Mouse (Mus musculus) kidney, adult 18-20 months (tissue): Measurements from ENCODE around the gene Plin5.
A peak's percentile ranks its signal among the peaks of the same experiment; 100 is the strongest.
"Not testable (repeated sequence)": the region's sequence is repeated elsewhere in the genome, so short reads cannot be mapped to it uniquely, and the experiment has no call there.

Experiments
- DNase-seq: peaks from one replicate; pipeline ENCODE4 v3.0.0; 2021

Gene Plin5

GRCm38 (mm10) chr17:56106436-56106835, 11.0 kb downstream of the Plin5 start:
- not testable (repeated sequence) for DNase-seq

- not testable (repeated sequence) for DNase-seq
Measured at GRCm38 (mm10) chr17:56104821-56105220, 12.6 kb downstream of the Plin5 start.

DNA sequence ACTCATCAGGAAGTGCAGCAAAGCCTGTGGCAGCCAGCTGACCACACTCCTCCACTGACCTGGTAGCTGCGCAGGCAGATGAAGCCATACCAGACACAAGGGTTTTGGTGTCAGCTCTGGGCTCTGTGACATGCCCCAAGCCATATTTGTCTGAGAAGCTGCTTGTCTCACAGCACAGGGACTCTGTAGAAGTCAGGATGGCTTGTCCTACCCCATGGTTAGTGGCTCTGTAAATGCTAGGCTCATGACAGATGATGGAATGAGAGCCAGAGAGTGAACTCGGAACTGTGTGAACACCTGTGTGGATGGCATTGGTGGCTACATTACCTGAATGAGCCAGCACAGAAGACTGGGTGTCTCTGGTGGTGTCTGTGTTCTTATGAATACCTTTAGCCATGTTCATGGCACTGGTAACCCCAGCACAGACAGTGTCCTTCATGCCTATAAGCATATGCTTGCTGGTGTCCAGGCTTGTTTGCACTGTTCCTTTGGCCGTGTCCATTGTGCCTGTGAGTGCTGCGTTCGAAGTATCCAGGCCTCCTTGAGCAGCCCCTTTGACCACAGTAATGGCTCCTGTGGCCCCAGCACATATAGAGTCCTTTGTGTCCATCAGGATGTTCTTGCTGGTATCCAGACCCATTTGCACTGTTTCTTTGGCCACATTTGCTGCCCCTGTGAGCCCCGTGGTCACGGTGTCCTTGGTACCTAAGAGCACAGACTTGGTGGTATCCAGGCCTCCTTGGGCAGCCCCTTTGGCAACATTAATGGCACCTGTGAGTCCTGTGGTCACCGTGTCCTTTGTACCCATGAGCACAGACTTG, 13.7 kb downstream of the Plin5 start:
- DNase-seq = no peak

DNA sequence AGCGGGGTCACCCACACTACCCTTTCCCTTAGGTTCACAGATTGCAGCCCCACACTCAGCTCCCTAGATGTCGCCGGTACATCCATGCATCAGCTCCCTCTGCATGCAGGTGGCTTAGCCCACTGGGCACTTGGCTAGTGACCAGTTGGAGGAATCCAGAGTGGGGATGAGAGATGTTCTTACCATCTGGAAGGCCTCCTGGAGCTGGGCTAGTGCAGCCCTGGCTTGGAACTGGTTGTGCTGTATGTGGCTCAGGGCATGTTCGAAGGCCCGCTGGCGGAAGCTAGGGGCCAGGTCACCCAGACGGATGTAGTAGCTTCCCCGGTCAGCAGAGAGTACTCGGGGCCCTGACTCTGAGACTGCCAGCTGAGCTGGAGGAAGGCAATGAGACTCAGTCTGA, 14.5 kb downstream of the Plin5 start:
- DNase-seq = no peak

- no peak for DNase-seq
Measured at GRCm38 (mm10) chr17:56102158-56102557, 15.2 kb downstream of the Plin5 start.

- DNase-seq = no peak
Measured at GRCm38 (mm10) chr17:56100811-56101210, 16.6 kb downstream of the Plin5 start.

DNA sequence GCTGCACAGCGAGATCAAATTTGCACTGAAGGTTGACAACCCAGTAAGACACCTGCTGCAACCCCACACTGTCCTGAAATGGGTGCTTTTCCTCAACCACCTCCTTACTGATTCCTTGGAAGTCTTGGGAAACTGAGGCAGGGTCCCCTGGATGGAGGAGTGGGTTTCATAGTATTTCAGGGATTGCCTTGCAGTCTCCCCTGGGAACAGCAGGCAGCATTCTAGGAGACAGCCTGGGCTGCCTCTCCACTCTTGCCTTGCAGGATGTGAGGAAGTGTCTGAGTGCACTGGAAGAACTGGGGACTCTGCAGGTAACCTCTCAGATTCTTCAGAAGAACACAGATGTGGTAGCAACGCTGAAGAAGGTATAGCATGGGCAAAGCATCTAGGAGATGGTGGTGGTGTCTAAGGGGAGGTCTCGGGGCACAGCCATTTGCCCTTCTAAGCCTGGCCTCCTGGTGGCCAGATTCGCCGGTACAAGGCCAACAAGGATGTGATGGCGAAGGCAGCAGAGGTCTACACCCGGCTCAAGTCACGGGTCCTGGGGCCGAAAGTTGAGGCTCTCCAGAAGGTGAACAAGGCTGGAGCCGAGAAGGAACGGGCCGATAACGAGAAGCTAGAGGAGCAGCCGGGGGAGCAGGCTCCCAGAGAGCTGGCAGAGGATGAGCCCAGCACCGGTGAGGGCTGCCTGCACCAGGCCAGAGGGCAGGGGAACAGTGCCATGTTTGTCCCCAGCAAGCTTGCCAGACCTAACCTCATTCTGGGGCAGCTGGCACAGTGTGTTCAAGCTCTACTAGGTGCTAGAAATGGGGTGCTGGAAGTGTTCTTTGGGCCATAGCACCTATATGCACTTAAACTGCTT, 18.5 kb downstream of the Plin5 start:
- DNase-seq = no peak

- no peak for DNase-seq
Measured at GRCm38 (mm10) chr17:56098180-56098579, 19.2 kb downstream of the Plin5 start.

DNA sequence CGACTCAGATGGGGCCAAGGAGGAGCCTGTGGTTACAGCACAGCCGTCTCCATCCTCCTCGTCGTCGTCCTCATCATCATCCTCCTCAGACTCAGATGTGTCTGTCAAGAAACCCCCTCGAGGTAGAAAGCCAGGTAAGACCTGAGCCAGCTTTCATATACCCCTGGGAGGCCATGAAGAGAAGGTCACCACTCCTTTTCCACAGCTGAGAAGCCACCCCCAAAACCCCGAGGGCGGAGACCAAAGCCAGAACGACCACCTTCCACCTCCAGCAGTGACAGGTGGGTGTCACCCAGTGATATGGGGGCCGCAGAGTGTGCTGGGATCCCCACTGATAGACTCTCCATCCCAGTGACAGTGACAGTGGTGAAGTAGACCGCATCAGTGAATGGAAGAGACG, 20.5 kb downstream of the Plin5 start:
- no peak for DNase-seq

GRCm38 (mm10) chr17:56092794-56093193, 24.6 kb downstream of the Plin5 start:
- no peak for DNase-seq

DNA sequence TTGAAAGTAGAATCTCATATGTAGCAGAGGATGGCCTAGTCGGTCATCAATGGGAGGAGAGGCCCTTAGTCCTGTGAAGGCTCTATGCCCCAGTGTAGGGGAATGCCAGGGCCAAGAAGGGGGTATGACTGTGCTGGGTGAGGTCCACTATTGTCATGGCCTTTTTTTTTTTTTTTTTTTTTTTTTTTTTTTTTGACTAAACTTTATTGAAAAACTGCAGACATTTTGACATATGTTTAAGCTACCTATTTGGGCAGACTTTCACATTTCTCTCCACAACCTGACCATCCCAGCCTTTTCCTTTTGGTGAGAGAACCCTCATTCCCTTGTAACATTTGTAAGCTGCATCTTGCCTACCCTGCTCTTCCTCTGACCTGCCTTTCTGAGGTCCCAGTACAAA, 25.1 kb downstream of the Plin5 start:
- no peak for DNase-seq

GRCm38 (mm10) chr17:56080781-56081585, 36.4 kb downstream of the Plin5 start:
- no peak for DNase-seq

GRCm38 (mm10) chr17:56079921-56080320, 37.5 kb downstream of the Plin5 start:
- DNase-seq = no peak

GRCm38 (mm10) chr17:56078880-56079795, 38.3 kb downstream of the Plin5 start, which contains the start of gene Hdgfl2:
Gene Hdgfl2, plus strand, starts transcription at chr17:56079634.
- peak; percentile 99 for DNase-seq

DNA sequence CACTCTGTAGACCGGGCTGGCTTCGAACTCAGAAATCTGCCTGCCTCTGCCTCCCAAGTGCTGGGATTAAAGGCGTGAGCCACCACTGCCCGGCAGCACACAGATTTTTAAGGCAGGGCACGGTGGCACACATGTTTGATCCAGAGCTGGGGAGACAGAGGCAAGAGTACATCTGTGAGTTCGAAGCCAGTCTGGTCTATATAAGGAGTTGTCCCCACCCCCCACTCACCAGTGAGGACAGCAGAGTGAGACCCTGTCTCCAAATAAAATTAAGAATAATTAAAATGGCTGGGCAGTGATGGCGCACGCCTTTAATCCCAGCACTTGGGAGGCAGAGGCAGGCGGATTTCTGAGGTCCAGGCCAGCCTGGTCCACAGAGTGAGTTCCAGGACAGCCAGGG, 39.0 kb downstream of the Plin5 start:
- DNase-seq = not testable (repeated sequence)

DNA sequence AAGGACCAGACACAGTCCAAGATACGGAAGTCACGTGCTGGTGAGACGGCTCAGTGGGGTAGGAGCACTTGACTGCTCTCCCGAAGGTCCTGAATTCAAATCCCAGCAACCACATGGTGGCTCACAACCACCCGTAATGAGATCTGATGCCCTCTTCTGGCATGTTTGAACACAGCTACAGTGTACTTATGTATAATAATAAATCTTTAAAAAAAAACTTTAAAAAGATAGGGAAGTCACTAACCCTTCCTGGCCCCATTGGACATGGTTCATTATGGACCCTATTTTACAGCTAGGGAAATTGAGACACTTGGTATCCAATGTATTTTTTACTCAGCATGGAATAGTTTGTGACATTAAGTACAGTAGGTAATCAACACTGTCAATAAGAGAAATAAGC, 39.9 kb downstream of the Plin5 start:
- DNase-seq = no peak

GRCm38 (mm10) chr17:56074827-56075208, 42.6 kb downstream of the Plin5 start, which contains the start of gene Ubxn6:
Gene Ubxn6, minus strand, starts transcription at chr17:56075028.
- peak; percentile 97 for DNase-seq

GRCm38 (mm10) chr17:56074097-56074826, 43.1 kb downstream of the Plin5 start:
- DNase-seq = peak; percentile 87

- DNase-seq = no peak
Measured at GRCm38 (mm10) chr17:56072243-56072642, 45.2 kb downstream of the Plin5 start.

DNA sequence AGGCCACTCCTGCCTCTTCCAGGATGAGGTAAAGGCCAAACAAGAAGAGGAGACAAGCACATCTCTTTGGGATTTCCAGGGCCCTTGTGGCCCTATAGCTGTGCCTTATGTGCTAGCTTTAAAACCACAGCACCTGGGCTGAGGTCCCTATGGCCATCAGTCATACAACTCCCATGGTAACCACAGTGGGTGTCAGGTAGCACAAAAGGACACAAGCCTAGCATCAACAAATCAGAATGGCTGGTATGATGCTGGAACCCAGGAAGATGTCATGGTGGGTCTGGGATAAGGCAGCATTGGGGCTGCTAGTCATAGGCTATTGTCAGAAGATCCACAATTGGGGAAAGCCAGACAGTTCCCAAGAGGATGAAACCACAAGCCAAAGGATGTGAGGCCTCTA, 46.3 kb downstream of the Plin5 start:
- DNase-seq = no peak

- no peak for DNase-seq
Measured at GRCm38 (mm10) chr17:56069066-56069465, 48.3 kb downstream of the Plin5 start.
